Mouse (Mus musculus) kidney, embryonic 14.5 days (tissue): ENCODE results near the gene Sfrp2. TPM values are rescaled to one million over a fixed set of nuclear protein-coding genes. Genes with fewer than 3 reads are reported as not detected.

Experiments
- ATAC-seq: fragments of 200-750 bp; cut with Nextera tagmentation; 2 replicates; pipeline ENCODE4 v1.8.0; 2017; ENCODE audit warnings: moderate number of reproducible peaks, mild to moderate bottlenecking, moderate TSS enrichment, moderate library complexity; ENCODE audit not compliant: low FRiP score, low TSS enrichment
- H3K27ac ChIP-seq: fragments of 300-500 bp; sonication (generic); 2 replicates; pipeline ENCODE4 v1.5.1; 2014; ENCODE audit warnings: low read depth, mild to moderate bottlenecking, low read length, moderate library complexity, mixed read lengths
- H3K27me3 ChIP-seq: fragments of 300-500 bp; sonication (generic); 2 replicates; pipeline ENCODE4 v1.6.1; 2014; ENCODE audit warnings: mild to moderate bottlenecking, low read length; ENCODE audit not compliant: control insufficient read depth, insufficient read depth
- H3K36me3 ChIP-seq: fragments of 300-500 bp; sonication (generic); 2 replicates; pipeline ENCODE4 v1.6.1; 2014; ENCODE audit warnings: low read length, mixed read lengths; ENCODE audit not compliant: control insufficient read depth, insufficient read depth
- H3K4me1 ChIP-seq: fragments of 300-500 bp; sonication (generic); 2 replicates; pipeline ENCODE4 v1.6.1; 2014; ENCODE audit warnings: low read length, mixed read lengths; ENCODE audit not compliant: control insufficient read depth, insufficient read depth
- H3K4me2 ChIP-seq: fragments of 300-500 bp; sonication (generic); replicated peaks from 2 replicates; pipeline ENCODE4 v1.6.1; 2014; ENCODE audit warnings: low read depth, mild to moderate bottlenecking, low read length
- H3K4me3 ChIP-seq: fragments of 300-500 bp; sonication (generic); 2 replicates; pipeline ENCODE4 v1.5.1; 2014; ENCODE audit warnings: mild to moderate bottlenecking, low read length
- H3K9ac ChIP-seq: fragments of 300-500 bp; sonication (generic); 2 replicates; pipeline ENCODE4 v1.6.1; 2014; ENCODE audit warnings: low read depth, mild to moderate bottlenecking, low read length, moderate library complexity
- H3K9me3 ChIP-seq: fragments of 300-500 bp; sonication (generic); 2 replicates; pipeline ENCODE4 v1.6.1; 2016; ENCODE audit warnings: low read length; ENCODE audit not compliant: control insufficient read depth
- WGBS: fragments of 180-500 bp; shearing (Covaris S2); extraction: QIAGEN DNeasy Blood & Tissue Kit; methylation state at CpG from one replicate; pipeline ENCODE4 v1.1.7; 2014; 5-methylcytosine and 5-hydroxymethylcytosine counted together
- polyA plus RNA-seq: library from polyadenylated mRNA; unstranded; fragments of >200 nt; fragmentation: Nextera tagmentation; extraction: Ambion mirVana; gene quantifications from 2 replicates; pipeline ENCODE4 v1.2.1, GENCODE M21; 2014

The Sfrp2 gene
- polyA plus RNA-seq, result 154 and 173 TPM in 2 replicates

DNA sequence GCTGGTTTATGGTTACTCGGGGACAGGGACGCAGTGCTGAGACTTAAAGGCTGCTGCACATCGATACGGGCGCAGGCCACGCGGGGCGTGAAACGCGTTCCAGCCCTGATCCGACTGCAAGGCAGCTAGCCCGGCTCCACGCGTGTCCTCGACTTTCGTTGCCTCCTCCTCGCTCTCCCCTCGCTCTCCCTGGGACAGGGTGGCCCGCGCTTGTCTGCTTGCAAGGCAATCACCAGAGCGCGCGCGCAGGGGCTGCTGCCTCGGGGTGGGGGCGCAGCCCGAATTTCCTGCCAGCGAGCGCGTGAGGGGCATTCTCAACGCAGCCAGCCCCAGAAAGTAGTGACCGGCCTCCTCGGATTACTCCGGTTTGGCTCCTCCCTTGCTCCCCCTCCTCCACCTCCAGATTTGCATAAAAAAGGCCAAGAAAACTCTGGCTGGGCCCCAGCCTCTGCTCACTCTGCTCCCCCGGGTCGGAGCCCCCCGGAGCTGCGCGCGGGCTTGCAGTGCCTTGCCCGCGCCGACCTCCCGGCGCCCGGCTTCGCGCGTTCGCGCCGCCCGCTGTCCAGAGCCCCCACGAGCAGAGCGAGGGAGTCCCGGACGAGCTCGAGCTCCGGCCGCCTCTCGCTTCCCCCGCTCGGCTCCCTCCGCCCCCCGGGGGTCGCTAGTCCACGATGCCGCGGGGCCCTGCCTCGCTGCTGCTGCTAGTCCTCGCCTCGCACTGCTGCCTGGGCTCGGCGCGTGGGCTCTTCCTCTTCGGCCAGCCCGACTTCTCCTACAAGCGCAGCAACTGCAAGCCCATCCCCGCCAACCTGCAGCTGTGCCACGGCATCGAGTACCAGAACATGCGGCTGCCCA, at the start of gene Sfrp2:
Gene Sfrp2 (plus strand): TSS at position 451 of the 855 bp plus-strand sequence.
- peaks cover 23% of the 10 kb centered on the region for H3K4me1 ChIP-seq
- no peaks in the 10 kb centered on the region for H3K27me3 ChIP-seq
- peak; percentile 85 for ATAC-seq
- H3K4me3 ChIP-seq, result peak within 1 kb of the TSS; percentile 66
- peaks cover 14% of the 10 kb centered on the region for H3K36me3 ChIP-seq
- peak within 1 kb of the TSS; percentile 81 for H3K9ac ChIP-seq
- H3K4me2 ChIP-seq, result peak within 1 kb of the TSS; percentile 91
- H3K9me3 ChIP-seq, result no peaks in the 10 kb centered on the region
- H3K27ac ChIP-seq, result peak within 1 kb of the TSS; percentile 79
- under 1% methylated on average over 82 of the region's 82 CpGs for WGBS

DNA sequence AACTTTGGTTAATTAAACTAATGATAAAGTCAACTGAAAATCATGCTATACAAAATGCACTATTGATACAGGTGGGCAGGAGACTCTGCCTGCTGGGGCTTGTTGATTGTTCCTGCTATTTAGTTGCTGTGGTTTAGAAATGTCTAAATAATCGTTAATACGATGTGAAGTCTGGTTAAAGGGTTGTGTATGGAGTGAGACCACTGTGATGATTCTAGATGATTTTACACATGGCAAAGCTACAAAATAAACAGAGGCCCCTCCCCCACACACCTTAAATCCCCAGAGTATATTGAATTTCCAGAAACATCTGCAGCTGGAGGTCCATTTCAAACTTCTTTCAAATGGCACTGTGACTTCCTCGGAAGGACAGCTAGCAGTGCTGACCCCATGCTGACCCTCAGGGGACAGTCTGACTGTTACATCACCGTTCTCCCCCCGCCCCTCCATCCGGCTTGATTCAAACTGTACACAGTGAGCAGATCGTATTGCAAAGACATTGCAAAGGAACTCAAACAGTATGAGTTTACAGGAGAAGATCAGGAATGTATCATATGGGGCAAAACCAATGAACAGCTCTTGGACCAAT, 48.4 kb upstream of the Sfrp2 start:
- H3K27me3 ChIP-seq, result no peaks in the 10 kb centered on the region
- no peak overlapping the region for H3K4me2 ChIP-seq
- H3K4me1 ChIP-seq, result 0 out of 2 replicates have a peak, but pooled peaks cover 4% of the 10 kb centered on the region
- H3K9ac ChIP-seq, result no peak overlapping the region
- WGBS, result 21% methylated on average over 7 of the region's 7 CpGs
- H3K4me3 ChIP-seq, result no peak overlapping the region
- peak; percentile 69; the same call in 1 of the 2 replicates for ATAC-seq
- H3K9me3 ChIP-seq, result no peaks in the 10 kb centered on the region
- no peaks in the 10 kb centered on the region for H3K36me3 ChIP-seq
- no peak overlapping the region for H3K27ac ChIP-seq

DNA sequence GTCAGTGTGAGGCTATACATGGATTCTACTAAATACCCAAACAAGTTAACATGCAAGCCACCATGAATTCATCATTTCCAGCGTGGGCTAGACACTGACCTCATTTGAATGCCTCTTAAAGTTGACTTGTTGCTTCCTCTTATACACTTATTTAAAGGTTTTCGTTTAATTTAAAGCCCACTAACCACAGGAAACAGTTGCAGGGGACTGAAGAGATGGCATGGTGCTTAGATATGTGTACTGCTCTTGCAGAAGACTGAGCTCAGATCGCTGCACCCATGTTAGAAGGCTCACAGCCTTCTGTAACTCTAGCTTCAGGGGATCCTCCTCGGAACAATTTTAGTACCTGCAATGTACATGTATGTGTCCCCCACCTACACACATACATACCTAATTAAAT, 47.5 kb upstream of the Sfrp2 start:
- Histone ChIP-seq H3K36me3 (no peaks in the 10 kb centered on the region), H3K27ac (no peak overlapping the region), H3K4me2 (no peak overlapping the region), H3K9ac (no peak overlapping the region), H3K4me3 (no peak overlapping the region), H3K9me3 (no peaks in the 10 kb centered on the region), H3K27me3 (no peaks in the 10 kb centered on the region), H3K4me1 (0 out of 2 replicates have a peak, but pooled peaks cover 4% of the 10 kb centered on the region)
- 76% methylated on average over 4 of the region's 4 CpGs for WGBS
- ATAC-seq, result no peak

DNA sequence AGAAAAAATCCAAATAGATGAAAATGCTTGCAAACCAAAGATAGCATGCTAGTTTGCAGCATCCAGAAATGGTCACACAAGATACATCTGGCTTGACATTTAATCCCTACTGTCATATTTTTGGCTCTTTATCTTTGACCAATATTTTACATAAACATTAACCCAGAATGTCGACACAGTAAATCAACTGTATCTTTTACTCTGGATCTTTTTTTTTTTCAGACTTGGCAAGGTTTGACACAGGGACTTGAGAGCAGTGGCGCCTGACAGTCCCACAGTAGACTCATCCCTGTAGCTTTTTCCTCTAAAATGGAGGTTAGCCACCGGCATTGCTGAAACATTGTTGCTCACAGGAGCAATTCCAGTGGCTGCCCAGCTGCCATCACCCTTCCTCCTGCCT, 37.9 kb upstream of the Sfrp2 start:
- Histone ChIP-seq H3K4me3 (no peak overlapping the region), H3K36me3 (no peaks in the 10 kb centered on the region), H3K4me1 (no peaks in the 10 kb centered on the region), H3K4me2 (no peak overlapping the region), H3K27me3 (no peaks in the 10 kb centered on the region), H3K9me3 (no peaks in the 10 kb centered on the region), H3K27ac (no peak overlapping the region), H3K9ac (no peak overlapping the region)
- no peak for ATAC-seq
- 63% methylated on average over 3 of the region's 3 CpGs for WGBS

DNA sequence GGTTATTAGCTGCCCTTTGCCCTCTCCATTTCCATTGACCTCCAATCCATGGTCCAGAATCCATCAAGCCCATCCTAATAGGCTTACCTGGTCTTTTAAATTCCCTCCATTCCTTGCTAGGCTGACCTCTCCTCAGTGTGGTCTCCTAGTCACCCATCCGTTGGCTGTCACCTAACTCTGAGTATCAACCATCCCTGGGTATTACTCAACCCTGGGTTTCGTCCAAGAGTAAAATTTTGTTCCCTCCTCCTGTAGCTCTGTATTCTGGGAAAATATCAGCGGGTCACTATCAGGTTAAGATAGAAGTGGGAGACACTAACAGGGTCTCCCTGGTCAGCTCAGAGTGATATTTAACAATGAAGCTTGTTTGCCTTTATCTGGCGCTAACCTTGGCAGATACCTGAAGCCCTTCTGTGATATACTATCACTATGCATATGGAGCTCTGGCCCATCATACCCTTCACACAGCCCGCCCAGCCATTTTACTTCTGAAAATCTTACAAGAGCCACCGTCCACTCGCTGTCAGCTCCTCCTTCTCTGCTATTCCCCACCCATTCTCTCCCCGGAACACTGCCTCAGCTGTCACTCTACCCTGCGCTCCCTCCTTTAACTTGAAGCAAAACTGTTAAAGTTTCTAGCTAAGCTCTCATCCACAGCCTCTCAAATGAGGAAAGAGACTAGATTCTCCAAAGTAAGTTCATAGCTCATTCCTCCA, 37.3 kb upstream of the Sfrp2 start:
- Histone ChIP-seq H3K4me2 (no peak overlapping the region), H3K4me1 (no peaks in the 10 kb centered on the region), H3K9me3 (no peaks in the 10 kb centered on the region), H3K4me3 (no peak overlapping the region), H3K27me3 (no peaks in the 10 kb centered on the region), H3K9ac (no peak overlapping the region), H3K27ac (no peak overlapping the region), H3K36me3 (no peaks in the 10 kb centered on the region)
- 82% methylated on average over 9 of the region's 9 CpGs for WGBS
- ATAC-seq, result no peak

DNA sequence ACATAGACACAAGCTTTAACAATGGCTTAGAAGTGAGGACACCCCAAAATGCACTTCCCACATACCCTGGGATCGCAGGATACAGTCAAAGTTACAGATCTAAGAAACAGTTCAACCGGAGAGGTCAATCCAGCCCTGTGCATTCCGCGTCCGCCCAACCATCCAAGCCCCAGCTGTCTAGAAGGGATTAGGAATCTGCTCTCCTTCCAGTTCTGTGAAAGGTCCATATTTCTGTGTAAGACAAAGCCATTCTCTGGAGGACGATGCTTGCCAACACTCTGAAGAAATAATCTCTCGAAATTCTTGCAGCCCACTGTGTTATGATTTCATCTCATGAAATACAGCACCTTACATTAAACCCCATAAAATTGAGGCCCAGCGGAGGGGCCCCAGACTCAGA, 32.1 kb upstream of the Sfrp2 start:
- no peaks in the 10 kb centered on the region for H3K4me1 ChIP-seq
- 71% methylated on average over 8 of the region's 8 CpGs for WGBS
- ATAC-seq, result no peak
- H3K36me3 ChIP-seq, result no peaks in the 10 kb centered on the region
- no peaks in the 10 kb centered on the region for H3K9me3 ChIP-seq
- H3K27ac ChIP-seq, result no peak overlapping the region
- no peak overlapping the region for H3K9ac ChIP-seq
- no peaks in the 10 kb centered on the region for H3K27me3 ChIP-seq
- no peak overlapping the region for H3K4me3 ChIP-seq
- H3K4me2 ChIP-seq, result no peak overlapping the region

DNA sequence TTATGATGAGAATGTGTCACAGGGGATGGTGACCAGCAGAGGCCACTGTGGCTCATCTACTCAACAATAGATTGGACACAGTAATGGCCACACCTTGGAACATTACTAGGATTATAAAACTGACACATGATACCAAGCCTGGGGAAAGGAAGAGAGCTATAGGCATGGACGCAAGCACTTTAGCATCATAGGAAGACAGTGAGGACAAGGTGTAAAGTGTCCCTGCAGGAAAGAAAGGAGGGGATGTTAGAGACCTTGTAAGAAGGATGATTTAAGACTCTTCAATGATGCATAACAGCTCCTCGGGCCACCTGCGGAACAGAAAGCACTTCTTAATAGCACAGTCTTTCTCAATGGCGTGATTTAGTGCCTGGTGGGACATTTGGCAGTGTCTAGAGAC, 29.1 kb upstream of the Sfrp2 start:
- peak; percentile 68; the same call in 1 of the 2 replicates for ATAC-seq
- 31% methylated on average over 4 of the region's 4 CpGs for WGBS
- H3K4me2 ChIP-seq, result no peak overlapping the region
- no peak overlapping the region for H3K27ac ChIP-seq
- no peaks in the 10 kb centered on the region for H3K27me3 ChIP-seq
- no peaks in the 10 kb centered on the region for H3K9me3 ChIP-seq
- no peak overlapping the region for H3K9ac ChIP-seq
- no peak overlapping the region for H3K4me3 ChIP-seq
- no peaks in the 10 kb centered on the region for H3K36me3 ChIP-seq
- no peaks in the 10 kb centered on the region for H3K4me1 ChIP-seq

DNA sequence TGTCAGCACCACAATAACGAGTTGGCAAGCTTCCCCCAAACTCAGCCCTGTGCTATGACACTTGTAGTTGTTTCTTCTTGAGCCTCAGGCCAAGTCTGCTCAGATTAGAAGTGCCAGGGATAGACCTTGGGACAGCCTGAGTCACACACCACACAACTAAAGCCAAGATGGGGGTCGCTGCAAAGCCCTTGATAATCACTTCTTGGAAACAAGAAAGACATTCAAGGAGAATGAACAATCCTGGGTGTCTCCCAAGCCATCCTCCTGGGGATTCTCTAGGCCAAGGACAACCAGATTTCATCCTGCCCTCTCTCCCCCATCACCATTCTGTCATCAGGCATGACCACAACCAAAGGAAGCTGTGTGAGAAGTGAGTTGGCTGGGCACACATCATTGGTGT, 25.9 kb upstream of the Sfrp2 start:
- H3K4me1 ChIP-seq, result no peaks in the 10 kb centered on the region
- H3K4me2 ChIP-seq, result no peak overlapping the region
- no peak overlapping the region for H3K9ac ChIP-seq
- H3K27me3 ChIP-seq, result no peaks in the 10 kb centered on the region
- WGBS, result 68% methylated on average over 2 of the region's 2 CpGs
- H3K9me3 ChIP-seq, result no peaks in the 10 kb centered on the region
- no peak overlapping the region for H3K4me3 ChIP-seq
- no peak overlapping the region for H3K27ac ChIP-seq
- no peaks in the 10 kb centered on the region for H3K36me3 ChIP-seq
- no peak for ATAC-seq

DNA sequence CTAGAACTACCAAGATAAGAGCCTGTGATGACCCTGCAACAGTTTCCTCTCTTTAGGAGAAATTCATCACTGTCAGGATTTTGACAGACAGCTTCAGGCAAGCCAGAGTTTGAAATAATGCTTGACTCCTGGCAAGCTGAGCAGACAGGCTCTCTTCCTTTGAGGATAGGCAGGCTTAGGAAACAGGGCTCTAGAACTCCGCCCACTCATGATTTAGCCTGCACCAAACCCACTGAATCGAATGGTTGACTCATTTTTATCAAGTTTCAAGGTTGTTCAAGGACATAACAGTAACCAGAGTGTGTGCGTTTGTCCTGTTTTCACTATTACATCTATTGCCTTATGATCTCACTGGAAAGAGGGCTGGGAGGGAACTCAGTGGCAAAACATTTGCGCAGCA, 18.8 kb upstream of the Sfrp2 start:
- no peak for ATAC-seq
- H3K27ac ChIP-seq, result no peak overlapping the region
- no peak overlapping the region for H3K4me2 ChIP-seq
- no peaks in the 10 kb centered on the region for H3K27me3 ChIP-seq
- no peaks in the 10 kb centered on the region for H3K4me1 ChIP-seq
- no peak overlapping the region for H3K9ac ChIP-seq
- whole genome bisulfite sequencing, result 89% methylated on average over 4 of the region's 4 CpGs
- H3K9me3 ChIP-seq, result no peaks in the 10 kb centered on the region
- H3K36me3 ChIP-seq, result no peaks in the 10 kb centered on the region
- H3K4me3 ChIP-seq, result no peak overlapping the region
